Mouse (Mus musculus) NIH3T3 (cell line): ENCODE measurements at regions not wholly inside any gene's neighbourhood (a gene's known extent, or its start where the extent isn't known, plus 50 kb on each side); places are given as distances from the start of the nearest gene placed in this dataset.
A peak's percentile ranks its signal among the peaks of the same experiment; 100 is the strongest.
"Not testable (repeated sequence)": the region's sequence is repeated elsewhere in the genome, so short reads cannot be mapped to it uniquely, and the experiment has no call there.

ENCODE experiments used
- DNase-seq: peaks from one replicate; pipeline ENCODE4 v3.0.0-alpha.2; 2012; ENCODE audit warnings: low read depth

DNA sequence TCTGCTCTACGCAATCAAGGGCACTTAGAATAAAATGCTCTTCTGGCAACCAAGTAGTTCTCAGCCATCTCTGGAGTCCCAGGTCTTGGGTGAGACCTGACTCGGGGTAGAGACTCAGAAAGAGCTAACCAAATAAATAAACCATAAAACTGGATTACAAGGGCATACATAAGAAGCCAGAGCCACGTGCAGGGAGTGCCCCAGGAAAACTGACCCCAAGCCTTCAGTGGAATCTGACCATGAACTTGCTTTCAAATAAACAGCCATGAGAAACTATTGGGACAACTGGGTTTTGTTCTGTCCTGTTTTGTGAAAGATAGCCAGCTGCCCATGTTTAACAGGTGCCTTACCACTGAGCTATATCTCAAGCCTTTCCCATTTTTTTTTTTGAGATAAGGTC is 170.3 kb downstream of the Tomm20 start:
- DNase-seq: no peak

DNA sequence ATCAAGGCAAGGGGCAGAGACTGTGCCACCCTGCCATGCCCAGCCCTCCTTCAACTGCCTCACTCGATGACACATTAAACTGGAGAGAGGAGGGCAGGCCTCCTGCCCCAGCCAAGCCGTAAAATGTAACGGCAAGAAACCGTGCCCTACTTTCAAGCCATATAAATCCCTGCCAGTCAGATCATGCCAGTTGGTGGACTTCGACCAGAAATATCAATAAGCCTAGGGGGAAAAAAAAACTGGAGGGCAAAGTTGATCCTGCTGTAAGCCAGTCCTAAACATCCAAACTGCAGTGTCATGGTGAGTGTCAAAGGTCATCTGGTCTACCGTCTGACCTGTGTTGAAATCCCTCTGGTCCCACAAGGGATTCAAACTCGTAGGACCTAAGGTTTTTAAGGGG is 170.8 kb downstream of the Tomm20 start:
- no peak for DNase-seq

DNA sequence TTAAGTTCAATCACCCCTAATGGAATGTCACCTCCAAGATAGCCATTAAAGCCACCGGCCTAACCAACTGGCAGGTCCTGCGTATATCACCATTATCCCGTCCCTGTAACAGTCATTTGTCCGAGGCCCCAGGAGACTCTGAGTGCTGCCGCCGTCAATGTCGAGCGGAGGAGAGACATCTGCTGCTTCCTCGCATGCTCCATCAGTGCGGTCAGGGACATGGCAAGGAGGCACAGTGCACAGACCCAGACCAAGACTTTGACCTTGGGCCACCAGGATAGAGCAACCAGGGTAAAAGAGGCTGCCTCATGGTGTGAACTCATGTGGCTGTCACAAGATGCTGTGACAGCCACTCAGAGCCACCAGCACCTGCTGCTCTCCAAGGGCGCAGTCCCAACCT is 172.9 kb downstream of the Tomm20 start:
- DNase-seq: no peak

DNA sequence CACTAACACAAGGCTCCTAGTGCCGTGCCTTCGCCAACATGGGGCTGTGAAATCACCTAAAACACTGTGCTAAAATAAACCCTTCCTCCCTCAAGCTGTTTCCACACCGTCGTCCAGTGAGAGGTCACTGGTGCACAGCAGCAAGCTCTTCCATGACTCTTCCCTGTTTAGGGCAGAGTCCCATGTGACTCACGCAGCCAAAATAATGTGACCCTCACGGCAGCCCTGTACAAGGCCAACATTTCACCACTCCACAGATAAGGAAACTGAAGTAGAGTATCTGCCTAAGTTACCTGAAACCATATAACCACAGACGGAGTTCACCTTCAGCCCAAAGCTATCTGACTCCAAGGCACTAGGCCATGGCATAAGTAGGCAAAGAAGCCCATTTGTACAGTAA is 173.4 kb downstream of the Tomm20 start:
- DNase-seq: no peak

DNA sequence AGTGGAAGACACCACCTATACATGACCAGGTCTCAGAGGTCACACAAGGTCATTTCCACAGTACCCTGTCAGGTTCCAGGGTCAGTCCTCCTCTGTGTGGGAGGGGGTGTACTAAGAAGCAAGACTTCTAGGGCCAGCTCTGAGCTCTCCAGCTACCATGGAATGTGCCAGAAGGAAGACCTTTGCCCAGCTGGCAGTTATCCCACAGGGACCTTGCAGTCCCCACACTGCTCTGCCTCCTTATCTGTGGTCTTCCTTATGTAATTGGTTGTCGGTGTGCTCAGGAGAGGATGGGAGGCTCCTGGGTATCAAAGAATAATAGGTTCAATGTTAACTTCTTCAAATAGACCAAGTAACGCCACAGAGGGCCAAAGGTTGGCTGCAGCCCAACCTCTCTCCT is 175.3 kb downstream of the Tomm20 start:
- DNase-seq: not testable (repeated sequence)

DNA sequence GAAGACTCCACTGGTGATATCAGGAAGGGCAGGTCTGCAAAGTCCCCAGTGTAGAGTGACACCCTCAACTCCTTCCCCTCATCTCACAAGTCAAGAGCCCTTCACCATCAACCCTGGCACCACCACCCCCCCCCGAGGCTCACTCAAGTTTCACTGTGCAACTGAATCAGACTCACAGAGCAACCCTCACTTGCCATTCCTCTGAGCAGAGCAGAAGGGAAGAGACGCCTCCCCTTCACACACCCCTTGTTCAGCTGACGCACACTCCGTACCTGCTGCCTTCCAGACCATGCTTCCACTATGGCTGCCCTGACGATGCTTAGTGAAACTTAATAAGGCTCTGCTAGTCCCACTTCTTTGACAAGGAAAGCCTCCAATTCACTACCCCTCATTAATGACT is 174.4 kb upstream of the Irf2bp2 start:
- no peak for DNase-seq

GRCm38 (mm10) chr8:126767341-126767740 is 173.6 kb upstream of the Irf2bp2 start:
- DNase-seq: no peak

DNA sequence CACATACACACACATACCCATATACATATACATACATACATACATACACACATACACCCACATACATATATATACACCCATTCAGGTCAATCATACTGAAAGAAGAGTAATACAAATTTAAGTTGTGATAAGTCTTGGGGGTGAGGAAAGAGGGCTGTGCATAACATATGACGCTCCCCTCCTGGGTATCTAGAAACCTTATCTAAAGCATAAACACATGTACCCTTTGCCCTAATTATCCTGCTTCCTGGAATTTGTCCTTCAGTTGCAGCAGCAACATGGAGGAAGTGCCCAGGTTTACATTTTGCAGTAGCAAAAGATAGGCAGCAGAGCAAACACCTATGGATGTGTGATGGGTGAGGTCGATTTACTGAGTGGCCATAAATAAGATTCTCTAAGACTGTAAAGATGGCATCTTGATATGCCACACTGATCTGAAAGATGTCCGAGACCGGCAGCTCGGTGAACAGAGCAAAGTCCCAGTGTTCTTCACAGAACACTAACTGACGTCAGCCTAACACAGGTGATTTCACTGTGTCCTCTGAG is 172.0 kb upstream of the Irf2bp2 start:
- DNase-seq: no peak

DNA sequence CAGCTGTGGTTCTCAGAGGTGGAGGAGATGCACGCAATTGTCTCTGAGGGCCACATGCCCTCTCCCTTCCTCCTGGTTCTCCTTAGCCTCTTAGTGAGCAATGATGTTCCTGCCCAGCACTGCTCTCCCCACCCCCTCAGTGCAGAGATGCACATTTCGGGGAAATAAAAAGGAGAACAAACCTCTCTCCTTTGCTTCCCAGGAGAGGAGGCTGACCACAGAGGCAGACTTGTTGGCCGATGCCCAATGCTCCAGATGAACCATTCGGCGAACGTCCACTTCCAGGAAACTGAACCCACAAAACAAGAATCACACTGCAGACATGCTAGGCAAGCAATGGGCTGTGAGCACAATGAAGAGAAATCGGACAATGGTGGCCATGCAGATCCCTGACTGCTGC is 169.8 kb upstream of the Irf2bp2 start:
- DNase-seq: peak; percentile 60

DNA sequence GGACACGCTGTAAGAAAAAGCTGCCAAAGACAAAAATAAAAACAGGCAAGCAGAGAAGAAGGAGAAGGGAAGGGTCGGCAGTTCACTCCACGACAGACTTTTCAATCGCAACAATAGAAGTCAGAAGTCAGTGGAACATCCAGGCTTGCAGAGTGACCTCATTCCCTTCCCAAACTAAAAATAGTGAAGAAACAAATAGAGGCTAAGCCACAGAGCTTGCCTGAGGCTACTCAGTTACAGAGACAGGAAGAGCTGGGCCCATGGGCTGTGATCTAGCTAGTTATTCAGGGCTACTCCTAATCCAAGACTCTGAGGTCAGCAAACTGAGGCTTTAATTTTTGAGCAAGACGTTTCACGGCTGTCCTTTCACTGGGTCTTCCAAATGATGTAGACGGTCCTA is 165.9 kb upstream of the Irf2bp2 start:
- peak; percentile 62 for DNase-seq

GRCm38 (mm10) chr8:126758951-126759350 is 165.2 kb upstream of the Irf2bp2 start:
- DNase-seq: no peak

GRCm38 (mm10) chr8:126757951-126758757 is 164.4 kb upstream of the Irf2bp2 start:
- no peak for DNase-seq

DNA sequence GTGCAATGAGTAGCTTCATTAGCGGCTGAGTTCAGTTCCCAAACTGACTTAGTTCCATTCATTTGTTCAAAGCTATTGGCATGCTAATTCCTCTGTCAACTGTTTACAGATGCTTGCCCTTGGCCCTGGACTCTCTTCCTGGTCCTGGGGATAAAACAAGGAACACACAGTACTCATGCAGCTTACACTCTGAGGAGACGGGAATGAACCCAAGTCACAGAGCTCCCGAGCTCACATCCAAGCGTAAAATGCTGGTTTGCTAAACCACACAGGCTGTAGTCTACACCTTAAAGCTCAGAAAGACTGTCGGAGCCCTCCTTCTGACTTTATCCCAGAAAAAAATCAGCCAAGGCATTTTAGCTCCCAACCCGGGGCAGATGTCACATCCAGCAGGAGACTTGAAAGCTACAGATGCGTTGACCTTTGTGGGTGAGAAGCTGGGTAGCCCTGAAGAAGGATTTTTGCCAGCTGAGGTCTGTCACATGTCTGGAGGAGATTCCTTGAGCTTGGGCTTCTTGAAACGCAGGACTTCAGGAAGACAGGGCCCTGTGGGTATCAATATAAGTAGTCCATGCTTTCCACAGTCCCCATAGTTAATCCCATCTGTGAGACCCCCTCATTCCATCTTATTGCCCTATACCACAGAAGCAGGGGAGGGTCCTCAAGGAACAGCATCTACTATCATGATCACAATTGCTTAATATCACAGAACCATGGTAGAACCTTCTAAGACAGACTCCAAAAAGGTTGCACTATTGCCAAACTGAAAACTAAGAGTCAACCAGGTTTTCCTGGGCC is 162.7 kb upstream of the Irf2bp2 start:
- no peak for DNase-seq

DNA sequence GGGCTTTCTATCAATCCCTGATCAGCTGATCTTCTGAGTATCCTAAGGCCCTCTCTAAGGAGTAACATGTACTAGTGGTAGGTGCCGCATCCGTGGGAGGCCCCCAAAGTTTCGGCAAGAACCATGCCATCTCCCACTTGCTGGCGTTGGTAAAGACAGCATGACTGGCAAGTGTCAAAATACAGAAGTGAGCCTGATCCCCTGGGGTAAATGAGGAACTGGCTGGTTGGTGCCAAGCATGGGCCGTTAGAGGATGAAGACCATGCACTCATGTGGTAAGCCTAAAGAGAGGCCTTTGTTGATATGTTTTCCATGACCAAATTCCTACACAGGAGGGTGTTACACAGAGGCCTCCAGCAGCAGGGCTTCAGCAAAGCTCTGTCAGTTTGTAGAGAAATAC is 161.9 kb upstream of the Irf2bp2 start:
- no peak for DNase-seq

GRCm38 (mm10) chr8:126754361-126754809 is 160.6 kb upstream of the Irf2bp2 start:
- no peak for DNase-seq

DNA sequence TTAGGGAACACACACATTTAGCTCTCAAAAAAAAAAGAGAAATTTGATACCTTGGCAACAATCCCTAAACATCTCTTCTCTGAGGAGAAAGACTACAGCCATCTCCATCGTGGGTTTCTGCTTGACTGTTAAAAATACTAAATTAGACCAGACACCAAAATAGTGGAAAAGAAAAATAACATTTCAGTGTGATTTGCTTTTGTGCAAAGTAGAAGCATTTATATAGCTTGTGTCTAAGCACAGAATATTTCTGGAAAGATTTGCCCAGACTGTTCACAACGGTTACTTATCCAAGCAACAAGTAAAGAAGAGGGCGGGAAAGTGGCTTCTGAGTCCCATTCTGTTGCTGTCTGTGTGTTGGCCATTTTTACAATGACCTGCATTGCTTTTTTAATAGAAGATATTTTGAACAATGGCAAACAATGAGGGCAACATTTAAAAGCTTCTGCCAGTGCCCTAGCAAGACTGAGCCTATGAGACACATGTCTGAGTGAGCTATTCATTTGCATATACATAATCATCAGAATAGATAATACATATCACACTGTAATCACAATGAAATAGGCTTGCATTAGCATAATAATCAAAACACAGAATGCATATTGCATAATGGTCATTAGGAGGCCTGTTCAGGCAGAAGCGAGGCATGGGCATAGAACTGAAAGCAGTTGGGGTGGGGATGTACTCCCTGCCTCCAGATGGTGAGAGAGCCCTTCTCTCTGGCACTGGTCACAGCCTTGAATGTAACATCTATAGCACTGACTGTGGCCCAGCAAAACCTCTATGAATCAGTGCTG is 159.5 kb upstream of the Irf2bp2 start:
- DNase-seq: no peak

GRCm38 (mm10) chr8:126751416-126752140 is 157.8 kb upstream of the Irf2bp2 start:
- peak; percentile 61 for DNase-seq

DNA sequence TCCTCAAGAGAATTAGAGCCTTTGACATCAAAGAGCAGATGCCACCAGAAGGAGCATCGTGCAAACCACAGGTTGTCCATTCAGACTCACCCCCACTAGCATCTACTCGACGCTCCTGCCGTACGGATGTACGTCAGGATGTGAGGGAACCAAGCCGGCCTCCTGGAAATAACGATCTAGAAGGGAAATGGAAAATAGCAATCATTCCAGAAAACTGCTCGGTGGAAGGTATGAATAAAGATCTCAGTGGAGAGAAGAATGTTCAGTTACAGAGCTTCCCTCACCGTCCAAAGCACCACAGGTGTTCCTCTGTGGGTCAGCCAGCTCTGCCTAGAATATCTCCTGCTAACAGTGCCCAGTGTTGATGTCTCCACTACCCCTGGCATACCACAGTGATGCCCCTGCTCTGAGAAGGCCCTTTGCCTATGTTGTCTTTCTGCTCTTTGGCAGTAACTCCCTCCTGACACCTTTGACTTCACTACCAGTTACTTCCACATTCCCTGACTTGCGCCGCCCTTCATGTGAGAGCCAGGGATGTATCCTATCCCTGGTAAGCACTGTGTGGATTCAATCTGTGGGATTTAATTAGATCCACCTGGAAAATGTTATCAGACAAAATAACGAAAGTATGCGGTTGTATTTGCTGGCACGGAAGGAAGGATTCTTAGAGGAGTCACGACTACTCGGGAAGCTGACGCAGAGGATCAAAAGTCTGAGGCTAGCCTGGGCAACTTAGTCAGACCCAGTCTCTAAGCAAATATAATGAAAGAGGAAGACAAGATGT is 152.4 kb upstream of the Irf2bp2 start:
- peak; percentile 78 for DNase-seq

DNA sequence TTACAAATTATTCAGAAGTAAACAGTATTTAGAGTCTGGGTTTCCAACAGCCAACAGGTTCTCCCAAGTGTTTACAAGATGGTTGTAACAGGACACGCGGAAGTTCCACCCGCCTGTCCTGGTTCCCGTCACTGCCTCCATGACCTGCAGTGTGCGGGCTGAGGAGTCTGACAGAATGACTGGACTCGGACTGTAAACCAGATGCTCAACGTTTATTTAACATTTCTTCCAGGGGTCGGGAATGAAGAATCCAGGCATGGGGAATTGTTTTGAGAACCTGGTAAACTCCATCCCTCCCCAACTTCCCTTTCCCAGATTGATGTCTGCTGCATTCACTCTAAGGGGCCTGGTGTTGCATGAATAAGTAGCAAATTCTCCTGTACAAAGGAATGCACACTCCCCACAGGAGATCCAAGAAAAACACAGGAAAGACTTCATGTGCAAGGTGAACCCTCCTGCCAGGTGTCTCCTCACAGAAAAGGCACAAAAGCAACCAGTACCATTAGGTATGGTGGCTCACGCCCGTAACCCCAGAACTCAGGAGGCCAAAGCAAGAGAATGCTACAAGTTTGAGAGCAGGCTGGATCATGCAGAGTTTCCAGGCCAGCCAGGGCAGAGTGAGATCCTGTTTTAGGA is 151.1 kb upstream of the Irf2bp2 start:
- no peak for DNase-seq

GRCm38 (mm10) chr8:126743296-126743695 is 149.5 kb upstream of the Irf2bp2 start:
- DNase-seq: peak; percentile 85
